Mouse (Mus musculus): Measurements from ENCODE around the gene Gm11127. TPM values are rescaled to one million over a fixed set of nuclear protein-coding genes. Genes with fewer than 3 reads are reported as not detected.

The Gm11127 gene
- total RNA-seq, 1 experiment from 2014 or later: not detected

GRCm38 (mm10) chr17:36014977-36015376 is 43.2 kb downstream of the Gm11127 start:
- no peak for ATAC-seq (ENCODE audit: extremely low read depth, insufficient number of reproducible peaks, low FRiP score, poor library complexity, severe bottlenecking)

Other genes with a start within 250 kb of the Gm11127 start
- 74.1 and 100 TPM in 2 replicates for gene Ier3, start 236.7 kb downstream of the Gm11127 start, total RNA-seq (2017)
- gene Flot1, start 235.1 kb downstream of the Gm11127 start, total RNA-seq (2017): 172 and 193 TPM in 2 replicates
- 182 and 191 TPM in 2 replicates for gene Tubb5, start 220.1 kb downstream of the Gm11127 start, total RNA-seq (2017)
- gene Mdc1, start 216.9 kb downstream of the Gm11127 start, total RNA-seq (2017): 22.5 and 30.7 TPM in 2 replicates
- gene Nrm, start 197.1 kb downstream of the Gm11127 start, total RNA-seq (2017): 42.5 and 45.6 TPM in 2 replicates
- 146 and 163 TPM in 2 replicates for gene Ppp1r18, start 192.8 kb downstream of the Gm11127 start, total RNA-seq (2017)
- gene Dhx16, start 178.6 kb downstream of the Gm11127 start, total RNA-seq (2017): 106 and 121 TPM in 2 replicates
- gene 2310061I04Rik, start 160.9 kb downstream of the Gm11127 start, total RNA-seq (2017): 9.6 and 12.8 TPM in 2 replicates
- 26.9 and 31.3 TPM in 2 replicates for gene Atat1, start 148.3 kb downstream of the Gm11127 start, total RNA-seq (2017)
- gene Mrps18b, start 142.0 kb downstream of the Gm11127 start, total RNA-seq (2017): 29.3 and 36.8 TPM in 2 replicates
- 413 and 415 TPM in 2 replicates for gene Ppp1r10, start 141.9 kb downstream of the Gm11127 start, total RNA-seq (2017)
- gene Abcf1, start 88.6 kb downstream of the Gm11127 start, total RNA-seq (2017): 162 and 172 TPM in 2 replicates
- gene Gnl1, start 78.5 kb downstream of the Gm11127 start, total RNA-seq (2017): 39.3 and 41.5 TPM in 2 replicates
- gene Prr3, start 78.1 kb downstream of the Gm11127 start, total RNA-seq (2017): 21.6 and 33.6 TPM in 2 replicates
- gene H2-T24, start 37.8 kb downstream of the Gm11127 start, total RNA-seq (2017): 255 and 292 TPM in 2 replicates
- 431 and 448 TPM in 2 replicates for gene H2-T23, start 25.5 kb downstream of the Gm11127 start, total RNA-seq (2017)
- gene H2-T22, start 15.6 kb downstream of the Gm11127 start, total RNA-seq (2017): 101 and 107 TPM in 2 replicates
- not detected in 2 replicates for gene Gm6034, start 15.4 kb downstream of the Gm11127 start, total RNA-seq (2017)
- gene Gm19684, start 63.3 kb upstream of the Gm11127 start, total RNA-seq (2017): 1.2 and 1.4 TPM in 2 replicates
- gene Gm7030, start 71.1 kb upstream of the Gm11127 start, total RNA-seq (2017): not detected in 2 replicates
- not detected in 2 replicates for gene Gm8909, start 110.2 kb upstream of the Gm11127 start, total RNA-seq (2017)
- not detected in 2 replicates for gene H2-T3, start 131.9 kb upstream of the Gm11127 start, total RNA-seq (2017)
- 26.3 and 30.1 TPM in 2 replicates for gene Rpp21, start 199.7 kb upstream of the Gm11127 start, total RNA-seq (2017)
- 75.5 and 76.1 TPM in 2 replicates for gene Trim39, start 213.9 kb upstream of the Gm11127 start, total RNA-seq (2017)
- gene H2-M10.2, start 228.1 kb upstream of the Gm11127 start, total RNA-seq (2017): not detected in 2 replicates

All from neutrophil, adult 5-6 weeks (primary cell).